Mouse (Mus musculus) G1E (cell line): ENCODE measurements around the gene Maml3.

ENCODE experiments used
- CTCF ChIP-seq: IDR thresholded peaks from 2 replicates; pipeline ENCODE4 v1.5.1; 2012; ENCODE audit warnings: low read depth, low read length, inconsistent platforms, mixed read lengths
- GATA1 ChIP-seq: IDR thresholded peaks from 2 replicates; pipeline ENCODE4 v1.6.1; 2012; ENCODE audit warnings: borderline replicate concordance, low read length, inconsistent platforms, mixed read lengths
- POLR2AphosphoS5 ChIP-seq: IDR thresholded peaks from 2 replicates; pipeline ENCODE4 v1.6.1; 2012; ENCODE audit warnings: low read depth, low read length, inconsistent platforms; ENCODE audit not compliant: insufficient replicate concordance
- TAL1 ChIP-seq: conservative IDR thresholded peaks from 2 replicates; pipeline ENCODE4 v1.6.1; 2012; ENCODE audit warnings: low read depth, low read length, inconsistent platforms, mixed read lengths

DNA sequence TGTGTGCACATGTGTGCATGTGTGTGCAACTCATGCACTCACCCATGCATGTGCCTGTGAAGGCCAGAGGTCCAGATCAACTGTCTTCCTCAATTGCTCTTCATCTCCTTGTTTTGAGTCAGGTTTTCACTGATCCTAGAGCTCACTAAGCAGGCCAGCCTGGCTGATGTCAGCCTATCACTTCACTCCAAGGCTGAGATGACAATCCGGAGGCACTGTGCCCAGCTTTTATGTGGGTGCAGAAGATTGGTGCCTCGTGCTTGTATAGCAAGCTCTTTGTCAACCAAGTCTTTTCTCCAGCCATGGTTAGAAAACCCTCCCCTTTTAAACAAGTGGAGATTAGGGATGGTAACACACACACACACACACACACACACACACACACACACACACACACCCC is 146.1 kb downstream of the Maml3 start:
- no peak for TF ChIP-seq CTCF
- no peak for TF ChIP-seq GATA1
- TF ChIP-seq TAL1 = no peak
- no peak for TF ChIP-seq POLR2AphosphoS5
